Mouse (Mus musculus): Measurements from ENCODE around the gene Gm11213. TPM values are rescaled to one million over a fixed set of nuclear protein-coding genes. Genes with fewer than 3 reads are reported as not detected.

Gm11213 gene
- polyA plus RNA-seq, 1 experiment from 2014 or later, result not detected

DNA sequence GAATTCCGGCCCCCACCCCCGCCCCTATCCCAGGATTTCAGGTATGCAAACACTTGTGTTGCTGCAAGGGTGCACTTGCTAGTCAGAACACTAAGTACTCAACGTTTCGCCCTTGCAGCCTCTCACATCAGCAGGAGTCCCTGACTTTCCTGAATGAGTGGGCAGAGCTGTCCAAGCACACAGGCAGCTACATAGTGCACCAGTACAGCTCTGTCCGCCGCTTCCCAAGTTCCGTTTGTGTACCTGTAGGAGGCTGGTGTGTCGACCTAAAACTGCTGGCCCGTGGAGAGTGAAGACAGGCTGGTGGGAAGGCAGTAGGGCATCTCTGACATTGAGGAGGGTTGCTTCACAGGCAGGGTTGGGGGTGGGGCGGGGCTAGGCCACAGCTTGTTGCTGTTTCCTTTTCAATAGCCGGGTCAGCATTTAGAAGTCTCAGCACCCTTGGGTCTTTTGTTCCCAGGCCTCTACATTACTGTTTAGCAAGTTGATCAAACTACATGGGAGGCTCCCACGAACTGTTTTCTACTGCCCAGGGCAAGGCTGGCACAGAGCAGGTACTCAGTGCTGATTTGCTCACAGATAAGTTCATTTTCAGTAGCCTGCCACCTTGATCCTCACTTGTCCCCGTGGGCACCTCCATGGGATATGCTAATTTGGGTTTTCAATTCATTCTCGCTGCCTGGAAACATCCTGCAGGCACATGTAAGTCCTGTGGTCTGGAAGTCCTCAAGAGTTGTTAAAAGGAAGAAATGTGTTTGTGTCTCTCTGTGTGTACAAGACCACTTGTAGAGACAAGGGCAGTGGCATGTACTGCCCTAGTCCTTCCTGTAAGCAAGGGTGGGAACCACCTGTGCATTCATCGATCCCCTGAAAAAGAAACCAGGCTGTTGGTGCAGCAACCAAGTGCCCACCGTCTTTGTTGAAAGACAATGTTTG, 47.7 kb downstream of the Gm11213 start:
- Histone ChIP-seq H3K9ac (ENCODE audit: low read depth, low read length) (peak overlapping the region; percentile 81), H3K27me3 (replicated peaks; ENCODE audit: control insufficient read depth, insufficient read depth, low read length) (no peaks in the 10 kb centered on the region), H3K9me3 (ENCODE audit: control insufficient read depth, low read length) (no peaks in the 10 kb centered on the region), H3K36me3 (ENCODE audit: control insufficient read depth, insufficient read depth, low read length) (peaks cover 6% of the 10 kb centered on the region), H3K27ac (ENCODE audit: low read depth, low read length) (peak overlapping the region; percentile 25; the same call in 1 of the 2 replicates), H3K4me2 (peak overlapping the region; percentile 68), H3K4me1 (replicated peaks; ENCODE audit: control insufficient read depth, insufficient read depth, low read length) (peaks cover 41% of the 10 kb centered on the region), H3K4me3 (ENCODE audit: low read depth, low read length) (peak overlapping the region; percentile 68)
- 35% methylated on average over 16 of the region's 16 CpGs for WGBS
- DNase-seq (ENCODE audit: low spot score) (no peak), ATAC-seq (replicated peaks; ENCODE audit: low FRiP score) (peak; percentile 1; the same call in 1 of the 2 replicates)

- WGBS, result 60% methylated on average over 5 of the region's 5 CpGs
- H3K4me2 ChIP-seq, result peak overlapping the region; percentile 68
- no peak overlapping the region for H3K4me3 ChIP-seq (ENCODE audit: low read depth, low read length)
- H3K4me1 ChIP-seq (replicated peaks; ENCODE audit: control insufficient read depth, insufficient read depth, low read length), result peaks cover 34% of the 10 kb centered on the region
- no peak overlapping the region for H3K9ac ChIP-seq (ENCODE audit: low read depth, low read length)
- no peak for ATAC-seq (replicated peaks; ENCODE audit: low FRiP score)
- peaks cover 13% of the 10 kb centered on the region for H3K36me3 ChIP-seq (ENCODE audit: control insufficient read depth, insufficient read depth, low read length)
- no peak overlapping the region for H3K27ac ChIP-seq (ENCODE audit: low read depth, low read length)
- H3K27me3 ChIP-seq (replicated peaks; ENCODE audit: control insufficient read depth, insufficient read depth, low read length), result no peaks in the 10 kb centered on the region
- no peaks in the 10 kb centered on the region for H3K9me3 ChIP-seq (ENCODE audit: control insufficient read depth, low read length)
- DNase-seq (ENCODE audit: low spot score), result no peak
These were observed 48.4 kb downstream of the Gm11213 start for GRCm38 (mm10) chr4:63556665-63557064.

DNA sequence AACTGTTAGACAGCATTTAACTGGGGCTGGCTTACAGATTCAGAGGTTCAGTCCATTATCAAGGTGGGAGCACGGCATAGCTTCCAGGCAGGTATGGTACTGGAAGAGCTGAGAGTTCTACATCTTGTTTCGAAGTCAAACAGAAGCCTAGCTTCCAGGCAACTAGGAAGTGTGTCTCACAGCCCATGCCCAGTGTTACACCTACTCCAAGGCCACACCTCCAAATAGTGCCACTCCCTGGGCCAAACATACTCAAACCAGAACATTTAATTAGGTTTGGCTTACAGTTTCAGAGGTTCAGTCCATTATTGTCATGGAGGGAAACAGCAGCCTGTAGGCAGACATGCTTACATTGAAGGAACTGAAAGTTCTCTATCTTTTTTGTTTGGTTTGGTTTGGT, 50.0 kb downstream of the Gm11213 start:
- peaks cover 26% of the 10 kb centered on the region for H3K4me1 ChIP-seq (replicated peaks; ENCODE audit: control insufficient read depth, insufficient read depth, low read length)
- no peaks in the 10 kb centered on the region for H3K9me3 ChIP-seq (ENCODE audit: control insufficient read depth, low read length)
- no peak for ATAC-seq (replicated peaks; ENCODE audit: low FRiP score)
- peaks cover 21% of the 10 kb centered on the region for H3K36me3 ChIP-seq (ENCODE audit: control insufficient read depth, insufficient read depth, low read length)
- no peak overlapping the region for H3K27ac ChIP-seq (ENCODE audit: low read depth, low read length)
- no peak for DNase-seq (ENCODE audit: low spot score)
- no peaks in the 10 kb centered on the region for H3K27me3 ChIP-seq (replicated peaks; ENCODE audit: control insufficient read depth, insufficient read depth, low read length)
- H3K9ac ChIP-seq (ENCODE audit: low read depth, low read length), result no peak overlapping the region
- H3K4me3 ChIP-seq (ENCODE audit: low read depth, low read length), result no peak overlapping the region
- WGBS, result 91% methylated on average over 2 of the region's 2 CpGs
- no peak overlapping the region for H3K4me2 ChIP-seq

DNA sequence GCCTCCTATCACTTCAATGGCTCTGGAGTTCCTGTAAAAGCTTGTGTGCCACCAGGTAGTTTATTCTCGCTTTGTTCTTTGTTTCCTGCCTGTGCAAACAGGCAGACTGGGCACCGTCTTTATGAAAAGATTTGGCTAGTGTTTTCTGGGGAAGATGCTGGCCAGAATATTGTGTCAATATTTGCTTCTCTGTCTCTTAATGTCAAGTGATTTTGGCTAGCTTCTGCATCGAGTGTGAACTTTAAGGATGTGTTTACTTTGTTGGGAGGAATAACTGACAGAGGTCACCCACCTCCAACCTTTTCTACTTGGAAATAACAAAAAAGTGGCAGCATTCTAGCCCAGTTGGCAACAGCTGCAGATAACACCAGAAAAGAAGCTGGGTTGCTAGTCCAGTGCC, 50.4 kb downstream of the Gm11213 start:
- no peaks in the 10 kb centered on the region for H3K9me3 ChIP-seq (ENCODE audit: control insufficient read depth, low read length)
- ATAC-seq (replicated peaks; ENCODE audit: low FRiP score) (no peak), DNase-seq (ENCODE audit: low spot score) (no peak)
- no peak overlapping the region for H3K4me2 ChIP-seq
- no peaks in the 10 kb centered on the region for H3K27me3 ChIP-seq (replicated peaks; ENCODE audit: control insufficient read depth, insufficient read depth, low read length)
- H3K4me1 ChIP-seq (replicated peaks; ENCODE audit: control insufficient read depth, insufficient read depth, low read length), result peaks cover 21% of the 10 kb centered on the region
- WGBS, result 71% methylated on average over 3 of the region's 3 CpGs
- no peak overlapping the region for H3K9ac ChIP-seq (ENCODE audit: low read depth, low read length)
- H3K27ac ChIP-seq (ENCODE audit: low read depth, low read length), result no peak overlapping the region
- H3K36me3 ChIP-seq (ENCODE audit: control insufficient read depth, insufficient read depth, low read length), result peaks cover 22% of the 10 kb centered on the region
- H3K4me3 ChIP-seq (ENCODE audit: low read depth, low read length), result no peak overlapping the region

DNA sequence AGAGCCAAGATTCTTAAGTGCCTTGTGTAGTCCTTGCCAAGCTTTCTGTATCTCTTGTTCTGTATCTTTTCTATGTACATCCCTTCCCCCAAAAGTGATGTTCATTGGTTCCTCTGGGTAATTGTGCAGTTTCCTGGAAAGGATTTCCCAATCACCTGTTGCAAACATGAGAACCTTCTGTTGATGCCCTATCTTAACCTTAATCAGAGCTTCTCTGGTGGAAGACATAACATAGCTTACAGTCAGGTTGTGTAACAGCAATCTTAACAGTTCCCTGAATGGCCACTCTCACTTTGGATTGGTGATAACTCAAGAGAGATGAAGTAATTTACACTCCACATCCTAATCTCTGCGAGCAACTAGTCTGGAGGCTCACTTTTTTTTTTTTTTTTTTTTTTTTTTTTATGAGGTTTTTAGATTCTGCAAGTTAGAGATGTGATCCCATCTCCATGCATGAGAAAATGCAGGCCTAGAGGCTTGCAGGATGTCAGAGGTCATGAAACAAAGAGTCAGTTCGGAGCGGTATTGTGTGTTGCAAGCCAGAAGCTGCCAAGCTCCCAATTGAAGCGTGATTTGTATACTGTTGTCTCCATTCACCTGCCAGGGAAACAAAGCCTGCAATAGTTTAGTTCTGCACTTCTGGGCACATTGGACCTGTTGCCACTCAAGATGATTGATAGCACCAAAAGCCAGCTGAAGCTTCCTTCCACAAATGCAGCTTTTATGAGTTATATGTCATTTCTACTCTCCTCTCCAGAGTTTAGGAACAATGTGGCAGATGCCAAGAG, 51.1 kb downstream of the Gm11213 start:
- 84% methylated on average over 4 of the region's 4 CpGs for WGBS
- no peak overlapping the region for H3K9ac ChIP-seq (ENCODE audit: low read depth, low read length)
- H3K36me3 ChIP-seq (ENCODE audit: control insufficient read depth, insufficient read depth, low read length), result peaks cover 28% of the 10 kb centered on the region
- peaks cover 17% of the 10 kb centered on the region for H3K4me1 ChIP-seq (replicated peaks; ENCODE audit: control insufficient read depth, insufficient read depth, low read length)
- DNase-seq (ENCODE audit: low spot score) (no peak), ATAC-seq (replicated peaks; ENCODE audit: low FRiP score) (no peak)
- H3K27ac ChIP-seq (ENCODE audit: low read depth, low read length), result no peak overlapping the region
- H3K4me2 ChIP-seq, result no peak overlapping the region
- H3K27me3 ChIP-seq (replicated peaks; ENCODE audit: control insufficient read depth, insufficient read depth, low read length), result no peaks in the 10 kb centered on the region
- H3K9me3 ChIP-seq (ENCODE audit: control insufficient read depth, low read length), result no peaks in the 10 kb centered on the region
- no peak overlapping the region for H3K4me3 ChIP-seq (ENCODE audit: low read depth, low read length)

- no peak overlapping the region for H3K9ac ChIP-seq (ENCODE audit: low read depth, low read length)
- peaks cover 14% of the 10 kb centered on the region for H3K4me1 ChIP-seq (replicated peaks; ENCODE audit: control insufficient read depth, insufficient read depth, low read length)
- ATAC-seq (replicated peaks; ENCODE audit: low FRiP score) (no peak), DNase-seq (ENCODE audit: low spot score) (no peak)
- H3K27ac ChIP-seq (ENCODE audit: low read depth, low read length), result no peak overlapping the region
- 83% methylated on average over 1 of the region's 1 CpGs for WGBS
- no peak overlapping the region for H3K4me2 ChIP-seq
- peaks cover 32% of the 10 kb centered on the region for H3K36me3 ChIP-seq (ENCODE audit: control insufficient read depth, insufficient read depth, low read length)
- no peak overlapping the region for H3K4me3 ChIP-seq (ENCODE audit: low read depth, low read length)
- H3K9me3 ChIP-seq (ENCODE audit: control insufficient read depth, low read length), result no peaks in the 10 kb centered on the region
- H3K27me3 ChIP-seq (replicated peaks; ENCODE audit: control insufficient read depth, insufficient read depth, low read length), result no peaks in the 10 kb centered on the region
These were observed 52.2 kb downstream of the Gm11213 start for GRCm38 (mm10) chr4:63552865-63553264.

GRCm38 (mm10) chr4:63550908-63551307, 54.2 kb downstream of the Gm11213 start:
- no peak overlapping the region for H3K4me2 ChIP-seq
- no peak overlapping the region for H3K9ac ChIP-seq (ENCODE audit: low read depth, low read length)
- ATAC-seq (replicated peaks; ENCODE audit: low FRiP score) (no peak), DNase-seq (ENCODE audit: low spot score) (no peak)
- no peaks in the 10 kb centered on the region for H3K9me3 ChIP-seq (ENCODE audit: control insufficient read depth, low read length)
- H3K4me1 ChIP-seq (replicated peaks; ENCODE audit: control insufficient read depth, insufficient read depth, low read length), result peaks cover 11% of the 10 kb centered on the region
- 93% methylated on average over 3 of the region's 3 CpGs for WGBS
- peaks cover 35% of the 10 kb centered on the region for H3K36me3 ChIP-seq (ENCODE audit: control insufficient read depth, insufficient read depth, low read length)
- H3K4me3 ChIP-seq (ENCODE audit: low read depth, low read length), result no peak overlapping the region
- no peak overlapping the region for H3K27ac ChIP-seq (ENCODE audit: low read depth, low read length)
- no peaks in the 10 kb centered on the region for H3K27me3 ChIP-seq (replicated peaks; ENCODE audit: control insufficient read depth, insufficient read depth, low read length)

DNA sequence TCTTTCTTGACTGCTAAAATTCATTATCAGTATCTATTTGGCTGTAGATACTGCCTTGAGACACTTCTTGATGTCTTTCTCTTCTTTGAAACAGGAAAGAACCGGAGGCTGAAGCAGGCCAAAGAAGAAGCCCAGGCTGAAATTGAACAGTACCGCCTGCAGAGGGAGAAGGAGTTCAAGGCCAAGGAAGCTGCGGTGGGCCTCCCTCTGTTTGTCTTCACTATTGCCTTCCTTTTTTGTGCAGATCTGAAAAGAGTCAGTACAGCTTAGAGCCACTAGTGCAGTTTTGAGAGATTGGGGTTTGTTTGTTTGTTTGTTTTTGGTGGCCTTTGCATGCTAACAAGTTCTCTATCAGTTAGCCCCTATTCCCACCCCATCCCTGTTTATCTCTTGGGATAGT, 56.6 kb downstream of the Gm11213 start:
- peaks cover 35% of the 10 kb centered on the region for H3K36me3 ChIP-seq (ENCODE audit: control insufficient read depth, insufficient read depth, low read length)
- no peak overlapping the region for H3K4me3 ChIP-seq (ENCODE audit: low read depth, low read length)
- no peaks in the 10 kb centered on the region for H3K9me3 ChIP-seq (ENCODE audit: control insufficient read depth, low read length)
- H3K27me3 ChIP-seq (replicated peaks; ENCODE audit: control insufficient read depth, insufficient read depth, low read length), result no peaks in the 10 kb centered on the region
- H3K4me1 ChIP-seq (replicated peaks; ENCODE audit: control insufficient read depth, insufficient read depth, low read length), result peaks cover 19% of the 10 kb centered on the region
- no peak overlapping the region for H3K27ac ChIP-seq (ENCODE audit: low read depth, low read length)
- no peak for ATAC-seq (replicated peaks; ENCODE audit: low FRiP score)
- H3K9ac ChIP-seq (ENCODE audit: low read depth, low read length), result no peak overlapping the region
- 83% methylated on average over 3 of the region's 3 CpGs for WGBS
- H3K4me2 ChIP-seq, result no peak overlapping the region
- DNase-seq (ENCODE audit: low spot score), result no peak

All from liver, embryonic 11.5 days (tissue).